ENCODE assay signal across 8 mouse cellular contexts in genomic region chrX:12251853-12252679, GRCm38 (mm10).
A peak's percentile ranks its signal among the peaks of the same experiment; 100 is the strongest.
DNase-seq lines count a peak whose midpoint lies in the region; ATAC-seq and TF ChIP-seq lines count a peak whose summit lies in the region.

No protein-coding gene starts in this region.

- H3K9ac ChIP-seq in forebrain, embryonic 15.5 days (replicated peaks) = 0 out of 2 replicates have a peak overlapping the region, but pooled peaks have one; percentile 19
- no peak overlapping the region for H3K9ac ChIP-seq in lung, postnatal 0 days (replicated peaks; ENCODE audit: low read depth)

- peak; percentile 87 for ATAC-seq in forebrain, embryonic 15.5 days (replicated peaks)
- ATAC-seq in lung, postnatal 0 days = peak; percentile 89

- DNase-seq in Muller cell, postnatal 12 days (ENCODE audit: inconsistent ontology term) = peak; percentile 79
- peak; percentile 9 for DNase-seq in cerebellum, adult 11-12 months
- peak; percentile 45 for DNase-seq in heart, postnatal 25 days (ENCODE audit: low spot score)
- peak; percentile 35 for DNase-seq in large intestine, adult 2 months (ENCODE audit: low read depth, low spot score)
- DNase-seq in lung, postnatal 0 days (ENCODE audit: low spot score) = peak; percentile 88
- peak; percentile 27 for DNase-seq in ovary, postnatal 14 days (ENCODE audit: low spot score)
- peak; percentile 27 for DNase-seq in urinary bladder, adult 2 months (ENCODE audit: low spot score)

- intact Hi-C loops in heart, postnatal 25 days (cut with DNase I) = loop anchor here (5.0 kb wide), 6 partner anchors 95 to 620 kb away; no protein-coding TSS in a partner anchor

- H3K9me3 ChIP-seq in forebrain, embryonic 15.5 days = no peaks in the 10 kb centered on the region
- no peaks in the 10 kb centered on the region for H3K9me3 ChIP-seq in lung, postnatal 0 days (ENCODE audit: low read length)

- peak; percentile 75 for TF ChIP-seq CTCF in lung, postnatal 0 days (IDR thresholded peaks at IDR 0.05)

- H3K4me2 ChIP-seq in forebrain, embryonic 15.5 days (replicated peaks) = peak overlapping the region; percentile 51
- peak overlapping the region; percentile 51 for H3K4me2 ChIP-seq in lung, postnatal 0 days (replicated peaks; ENCODE audit: low read depth, low read length)

- H3K4me1 ChIP-seq in forebrain, embryonic 15.5 days = peaks cover 9% of the 10 kb centered on the region; the same call in 1 of the 2 replicates
- no peaks in the 10 kb centered on the region for H3K4me1 ChIP-seq in lung, postnatal 0 days (ENCODE audit: insufficient read depth, low read depth, low read length)

- no peak overlapping the region for H3K27ac ChIP-seq in forebrain, embryonic 15.5 days (replicated peaks)
- no peak overlapping the region for H3K27ac ChIP-seq in lung, postnatal 0 days (ENCODE audit: low read length)

- TF ChIP-seq EP300 in lung, postnatal 0 days (IDR thresholded peaks at IDR 0.05) = no peak

- H3K27me3 ChIP-seq in forebrain, embryonic 15.5 days = no peaks in the 10 kb centered on the region
- H3K27me3 ChIP-seq in lung, postnatal 0 days (replicated peaks; ENCODE audit: insufficient read depth, low read length) = no peaks in the 10 kb centered on the region

- H3K4me3 ChIP-seq in forebrain, embryonic 15.5 days = peak overlapping the region; percentile 31
- peak overlapping the region; percentile 6; the same call in 1 of the 2 replicates for H3K4me3 ChIP-seq in lung, postnatal 0 days (ENCODE audit: low read depth, low read length)

- H3K36me3 ChIP-seq in forebrain, embryonic 15.5 days = no peaks in the 10 kb centered on the region
- H3K36me3 ChIP-seq in lung, postnatal 0 days (ENCODE audit: insufficient read depth, low read length) = no peaks in the 10 kb centered on the region

- 13% methylated on average over 31 of the region's 32 CpGs for WGBS in forebrain, embryonic 15.5 days
- 17% methylated on average over 28 of the region's 32 CpGs for WGBS in large intestine, adult 2 months
- 7% methylated on average over 31 of the region's 32 CpGs for WGBS in lung, postnatal 0 days

Comparison
In these comparisons a context has a peak if more than half of its experiments do, and no peak if none do; other contexts are left out.
1. DNase-seq: peak in every context shown above with its lines; median percentile 88 in lung, postnatal 0 days; 79 in Muller cell, postnatal 12 days; 45 in heart, postnatal 25 days; 35 in large intestine, adult 2 months; 27 in ovary, postnatal 14 days; 27 in urinary bladder, adult 2 months; 9 in cerebellum, adult 11-12 months.